Mouse (Mus musculus) liver (tissue): Measurements from ENCODE around the gene Sytl5.

Experiments used
- DNase-seq: peaks from one replicate; pipeline ENCODE4 v3.0.0-alpha.2; 2020; ENCODE audit warnings: mixed read lengths

Gene Sytl5

DNA sequence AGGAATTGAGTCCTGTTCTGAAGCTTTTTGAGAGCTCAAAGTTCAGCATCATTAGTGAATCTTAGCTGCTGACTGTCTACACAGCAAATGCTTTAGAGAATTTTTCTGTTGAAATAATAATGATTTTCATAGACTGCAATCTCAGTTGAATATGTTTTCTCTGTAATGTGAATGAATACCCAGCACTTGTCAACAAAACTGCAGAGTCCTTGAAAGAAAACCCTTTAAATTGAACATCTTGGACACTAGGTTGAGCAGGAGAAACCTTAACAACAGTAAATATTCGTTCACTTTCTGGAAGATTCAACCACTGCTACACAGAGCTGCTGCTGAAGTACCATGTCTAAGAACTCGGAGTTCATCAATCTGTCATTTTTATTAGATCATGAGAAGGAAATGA, at the start of gene Sytl5:
TSS of gene Sytl5 (plus strand) at position 301 of the 400 bp plus-strand sequence.
- DNase-seq = no peak

GRCm38 (mm10) chrX:9846628-9847027, 38.8 kb upstream of the Sytl5 start, which contains the start of gene Hypm:
Hypm (plus strand) TSS chrX:9846928.
- no peak for DNase-seq

DNA sequence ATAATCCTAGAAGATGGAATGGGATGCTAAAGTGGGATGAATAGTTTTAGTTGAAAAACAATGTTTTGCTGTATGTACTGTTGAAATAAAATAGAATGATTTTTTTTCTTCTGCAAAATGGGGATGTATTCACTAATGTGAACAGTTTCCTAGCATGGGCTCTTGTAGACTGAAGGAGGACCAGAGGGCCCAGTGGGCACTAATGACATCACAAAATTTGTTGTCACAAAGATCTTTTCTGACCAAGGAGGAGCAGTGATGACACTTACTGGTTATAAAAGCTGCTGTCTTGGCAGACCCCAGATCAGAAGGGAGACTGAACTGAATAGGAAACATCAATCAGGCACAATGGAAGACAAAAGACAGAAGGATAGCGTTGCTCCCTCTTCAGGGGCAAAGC, 36.0 kb upstream of the Sytl5 start, which contains the start of gene H2al3:
TSS of gene H2al3 (plus strand) at position 301 of the 400 bp plus-strand sequence.
- no peak for DNase-seq

DNA sequence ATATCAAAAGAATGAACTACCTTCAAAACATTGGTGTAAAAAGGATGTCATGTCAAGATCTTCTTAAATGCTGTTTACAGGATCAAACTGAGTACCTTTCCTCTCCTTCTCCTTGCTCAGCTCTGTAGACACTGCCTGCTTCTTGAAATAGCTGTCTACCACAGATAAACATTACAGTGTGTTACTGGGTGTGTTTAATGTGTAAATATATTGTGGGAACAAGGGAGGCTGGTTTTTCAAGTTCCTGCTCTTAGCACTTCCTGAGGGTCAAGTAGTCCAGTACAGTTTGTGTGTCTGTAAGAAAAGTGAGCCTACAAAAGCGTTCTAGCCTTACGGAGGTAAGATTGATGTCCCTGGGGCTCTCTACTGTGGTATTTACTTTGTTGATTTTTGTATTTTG, 23.6 kb upstream of the Sytl5 start:
- DNase-seq = no peak

DNA sequence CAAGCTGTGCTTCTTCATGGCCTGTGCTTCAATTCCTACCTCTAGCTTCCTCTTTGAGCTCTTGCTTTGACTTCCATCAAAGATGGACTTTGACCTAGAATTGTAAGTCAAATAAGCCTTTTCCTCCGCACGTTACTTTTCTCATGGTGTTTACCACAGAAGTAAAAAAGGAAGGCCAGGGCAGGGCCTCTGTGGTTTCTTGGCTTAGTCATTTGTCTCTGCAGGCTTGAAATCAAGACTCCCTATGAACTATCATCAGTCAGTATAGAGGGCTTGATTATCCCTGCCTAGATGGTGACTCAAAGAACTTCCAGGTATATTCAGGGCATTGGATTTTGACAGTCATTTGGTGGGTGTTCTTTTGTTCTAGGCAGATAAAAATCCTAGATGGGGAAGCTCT, 9.9 kb upstream of the Sytl5 start:
- no peak for DNase-seq

DNA sequence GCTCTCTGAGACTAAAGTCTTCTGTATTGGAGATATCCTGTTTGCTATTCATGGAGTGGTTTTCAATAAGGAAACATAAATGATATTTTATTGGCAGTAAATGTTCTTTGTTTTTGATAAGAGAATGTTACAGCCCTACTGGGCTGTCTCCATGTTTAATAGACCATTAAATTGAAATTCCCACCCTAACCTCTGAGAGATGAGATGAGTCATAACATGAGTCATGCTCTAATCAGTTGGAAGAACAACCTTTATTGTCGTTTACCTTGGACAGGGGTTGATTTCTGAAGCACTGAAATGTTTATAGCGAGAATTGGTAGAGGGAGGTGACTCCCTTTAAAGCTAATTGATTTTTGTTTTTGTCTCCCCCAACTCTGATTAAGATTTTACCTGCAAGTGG, 24.1 kb downstream of the Sytl5 start:
- DNase-seq = no peak

DNA sequence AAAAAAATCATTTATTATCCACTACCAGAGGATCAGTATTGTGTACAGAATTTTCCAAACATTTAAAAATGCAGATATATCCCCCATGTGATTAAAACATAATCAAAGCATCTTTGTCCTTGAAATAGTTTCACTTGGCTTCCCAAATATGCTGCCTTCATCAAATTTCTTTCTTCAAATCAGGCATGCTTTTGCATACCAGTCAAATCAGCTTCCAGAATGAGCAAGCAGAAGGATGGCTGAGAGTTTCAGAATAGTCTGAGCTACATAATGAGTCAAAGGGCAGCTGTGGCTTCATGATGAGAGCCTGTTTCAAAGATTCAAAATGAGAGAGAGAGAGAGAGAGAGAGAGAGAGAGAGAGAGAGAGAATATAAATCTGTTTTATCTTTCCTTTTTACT, 48.4 kb downstream of the Sytl5 start:
- no peak for DNase-seq

- no peak for DNase-seq
Observed at GRCm38 (mm10) chrX:9984094-9984669, 98.8 kb downstream of the Sytl5 start.

DNA sequence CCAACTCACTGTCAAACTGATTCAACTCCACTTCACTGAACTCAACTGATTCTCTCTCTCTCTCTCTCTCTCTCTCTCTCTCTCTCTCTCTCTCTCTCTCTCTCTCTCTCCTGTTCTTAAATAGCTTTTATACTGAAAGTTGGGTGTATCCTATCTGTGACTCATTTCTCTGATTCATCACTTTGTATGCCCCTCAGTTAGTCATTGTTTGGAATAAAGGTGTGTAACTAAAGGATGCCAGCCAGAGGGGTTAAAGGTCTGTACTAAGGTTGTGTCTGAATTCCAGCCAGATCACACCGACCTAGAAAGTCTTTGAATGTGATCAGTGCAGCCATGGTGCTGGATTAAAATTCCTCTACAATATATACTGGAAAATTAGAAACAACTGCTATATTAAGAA, 115.3 kb downstream of the Sytl5 start:
- DNase-seq = no peak

DNA sequence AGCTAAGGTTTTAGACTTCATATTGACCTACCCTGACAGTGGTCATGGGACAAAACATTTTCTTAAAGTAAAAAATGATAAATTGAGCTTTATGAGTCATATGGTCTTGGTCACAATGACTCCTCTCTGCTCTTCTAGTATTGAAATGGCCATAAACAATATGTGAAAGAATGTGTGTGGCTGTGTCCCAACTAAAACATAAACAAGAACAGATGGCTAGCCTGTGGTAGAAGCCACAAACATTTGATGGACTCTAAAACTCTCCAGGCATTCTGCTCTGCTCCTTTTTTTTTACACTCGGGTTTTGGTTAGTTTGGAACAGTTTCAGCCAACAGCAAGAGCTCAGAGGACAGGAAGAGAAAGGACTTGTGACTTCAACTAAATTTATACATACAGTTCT, 120.5 kb downstream of the Sytl5 start:
- DNase-seq = no peak

GRCm38 (mm10) chrX:10007675-10008270, 122.4 kb downstream of the Sytl5 start:
- DNase-seq = no peak

- DNase-seq = no peak
Observed at GRCm38 (mm10) chrX:10010202-10010601, 124.8 kb downstream of the Sytl5 start.

- no peak for DNase-seq
Observed at GRCm38 (mm10) chrX:10034666-10035065, 149.2 kb downstream of the Sytl5 start.
